Mouse (Mus musculus) brain, adult 2 months (tissue): ENCODE measurements around the gene Calml3.
"Not testable (repeated sequence)": the region's sequence is repeated elsewhere in the genome, so short reads cannot be mapped to it uniquely, and the experiment has no call there.

Source experiments
- DNase-seq: peaks from one replicate; pipeline ENCODE4 v3.0.0; 2011; ENCODE audit warnings: low read depth, low spot score

Calml3 gene

GRCm38 (mm10) chr13:3804186-3804585, at the start of gene Calml3:
Calml3 (minus strand) TSS chr13:3804316.
- no peak for DNase-seq

- DNase-seq: no peak
Measured at GRCm38 (mm10) chr13:3850330-3850729, 46.2 kb upstream of the Calml3 start.

GRCm38 (mm10) chr13:3840662-3841061, 36.5 kb upstream of the Calml3 start:
- not testable (repeated sequence) for DNase-seq

- not testable (repeated sequence) for DNase-seq
Measured at GRCm38 (mm10) chr13:3837312-3837807, 33.2 kb upstream of the Calml3 start, which contains the start of gene Calm4. Calm4 (plus strand) TSS chr13:3837757.

- not testable (repeated sequence) for DNase-seq
Measured at GRCm38 (mm10) chr13:3833644-3834043, 29.5 kb upstream of the Calml3 start.

- no peak for DNase-seq
Measured at GRCm38 (mm10) chr13:3832450-3832849, 28.3 kb upstream of the Calml3 start.

GRCm38 (mm10) chr13:3831994-3832393, 27.9 kb upstream of the Calml3 start:
- no peak for DNase-seq

- DNase-seq: no peak
Measured at GRCm38 (mm10) chr13:3831546-3831945, 27.4 kb upstream of the Calml3 start.

GRCm38 (mm10) chr13:3825726-3826125, 21.6 kb upstream of the Calml3 start:
- DNase-seq: no peak

- no peak for DNase-seq
Measured at GRCm38 (mm10) chr13:3822105-3822504, 18.0 kb upstream of the Calml3 start.

GRCm38 (mm10) chr13:3818740-3819076, 14.6 kb upstream of the Calml3 start:
- DNase-seq: no peak

- no peak for DNase-seq
Measured at GRCm38 (mm10) chr13:3818012-3818739, 14.1 kb upstream of the Calml3 start.

GRCm38 (mm10) chr13:3807131-3807827, 3.2 kb upstream of the Calml3 start:
- no peak for DNase-seq

GRCm38 (mm10) chr13:3805638-3806037, 1.5 kb upstream of the Calml3 start:
- no peak for DNase-seq

- no peak for DNase-seq
Measured at GRCm38 (mm10) chr13:3805132-3805531, 1.0 kb upstream of the Calml3 start.

GRCm38 (mm10) chr13:3799386-3799785, 4.7 kb downstream of the Calml3 start:
- DNase-seq: no peak

- DNase-seq: no peak
Measured at GRCm38 (mm10) chr13:3798751-3799150, 5.4 kb downstream of the Calml3 start.

GRCm38 (mm10) chr13:3796649-3797048, 7.5 kb downstream of the Calml3 start:
- DNase-seq: no peak

- no peak for DNase-seq
Measured at GRCm38 (mm10) chr13:3789531-3789930, 14.6 kb downstream of the Calml3 start.

- no peak for DNase-seq
Measured at GRCm38 (mm10) chr13:3788588-3788987, 15.5 kb downstream of the Calml3 start.

GRCm38 (mm10) chr13:3787644-3788043, 16.5 kb downstream of the Calml3 start:
- DNase-seq: no peak

GRCm38 (mm10) chr13:3787102-3787501, 17.0 kb downstream of the Calml3 start:
- DNase-seq: no peak

- DNase-seq: no peak
Measured at GRCm38 (mm10) chr13:3783621-3784020, 20.5 kb downstream of the Calml3 start.
